Mouse (Mus musculus): Measurements from ENCODE around the gene Rcor1.

The Rcor1 gene

DNA sequence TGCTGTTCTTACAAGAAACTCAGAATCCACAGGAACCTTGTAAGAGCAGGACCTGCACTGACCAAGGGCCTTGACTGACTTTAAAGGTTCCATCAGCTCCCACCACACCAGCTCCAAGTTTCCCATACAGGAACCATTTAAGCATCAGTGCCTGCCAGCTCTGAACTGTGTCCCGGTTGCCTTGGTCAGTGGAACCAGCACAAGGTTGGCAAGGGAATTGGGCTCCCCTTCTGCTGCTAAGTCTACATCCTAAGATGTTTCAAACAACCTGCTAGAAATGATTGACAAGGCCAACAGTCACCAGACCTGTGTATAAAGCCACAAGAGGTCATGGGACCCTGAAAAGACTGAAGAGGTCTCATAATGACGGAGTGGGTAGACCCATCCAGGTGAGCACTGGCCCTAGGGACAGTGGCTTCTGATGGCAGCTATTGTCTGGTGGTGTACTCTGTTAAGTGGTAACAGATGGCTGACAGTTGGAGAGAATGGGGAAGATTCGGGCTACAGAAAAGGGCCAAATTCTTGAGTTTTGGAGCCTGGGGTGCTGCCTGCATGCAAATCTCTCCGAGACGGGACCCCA, 80.4 kb downstream of the Rcor1 start:
- Histone ChIP-seq H3K4me1 (replicated peaks; ENCODE audit: low read depth, low read length) (peaks cover 13% of the 10 kb centered on the region), H3K27me3 (ENCODE audit: insufficient read depth, low read length) (no peaks in the 10 kb centered on the region), H3K9me3 (ENCODE audit: low read length) (peaks cover 8% of the 10 kb centered on the region), H3K36me3 (ENCODE audit: insufficient read depth, low read length) (peaks cover 50% of the 10 kb centered on the region), H3K4me3 (replicated peaks; ENCODE audit: low read length) (no peak overlapping the region)
- TF ChIP-seq POU5F1 (IDR thresholded peaks at IDR 0.05; ENCODE audit: borderline replicate concordance, low read length) (no peak), NANOG (IDR thresholded peaks at IDR 0.05; ENCODE audit: borderline replicate concordance, low read length) (no peak), CTCF (conservative IDR thresholded peaks at IDR 0.05; ENCODE audit: low read length) (no peak)

DNA sequence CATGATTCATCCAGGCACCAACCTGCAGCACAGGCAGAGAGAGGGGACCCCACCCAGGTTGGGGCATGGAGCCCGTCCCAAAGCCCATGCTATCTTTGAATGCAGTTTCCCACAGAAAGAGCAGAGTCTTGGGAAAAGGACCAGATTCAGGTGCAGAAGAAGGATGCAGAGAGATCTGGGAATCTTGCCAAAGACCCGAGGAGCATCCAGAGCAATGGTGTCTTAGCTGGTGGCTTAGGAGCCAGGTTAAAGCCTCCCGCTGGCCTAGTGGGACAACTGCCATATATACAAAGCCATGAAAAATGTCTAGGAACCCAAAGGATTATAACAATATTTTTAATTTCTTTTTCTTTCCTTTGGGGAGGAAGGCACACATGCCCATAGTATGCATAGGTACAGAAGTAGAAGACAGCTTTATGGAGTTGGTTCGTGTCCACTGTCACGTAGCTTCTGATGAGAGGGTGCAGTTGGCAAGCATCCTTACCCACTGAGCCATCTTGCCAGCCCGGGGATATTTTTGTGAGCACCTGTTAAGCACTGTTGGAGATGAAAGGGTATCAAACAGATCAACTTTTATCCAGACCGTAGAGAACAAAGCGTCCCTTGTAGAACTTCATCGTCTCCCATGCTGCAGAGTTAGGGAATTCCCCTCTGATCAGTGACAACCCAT, 82.0 kb downstream of the Rcor1 start:
- Histone ChIP-seq H3K4me3 (replicated peaks; ENCODE audit: low read length) (no peak overlapping the region), H3K27me3 (ENCODE audit: insufficient read depth, low read length) (no peaks in the 10 kb centered on the region), H3K9me3 (ENCODE audit: low read length) (peaks cover 8% of the 10 kb centered on the region), H3K4me1 (replicated peaks; ENCODE audit: low read depth, low read length) (peaks cover 13% of the 10 kb centered on the region), H3K36me3 (ENCODE audit: insufficient read depth, low read length) (peaks cover 39% of the 10 kb centered on the region)
- no peak for TF ChIP-seq POU5F1 (IDR thresholded peaks at IDR 0.05; ENCODE audit: borderline replicate concordance, low read length)
- no peak for TF ChIP-seq NANOG (IDR thresholded peaks at IDR 0.05; ENCODE audit: borderline replicate concordance, low read length)
- TF ChIP-seq CTCF (conservative IDR thresholded peaks at IDR 0.05; ENCODE audit: low read length): no peak

GRCm38 (mm10) chr12:111122332-111122852, 83.2 kb downstream of the Rcor1 start:
- no peaks in the 10 kb centered on the region for H3K27me3 ChIP-seq (ENCODE audit: insufficient read depth, low read length)
- no peak overlapping the region for H3K4me3 ChIP-seq (replicated peaks; ENCODE audit: low read length)
- peak; percentile 85 for TF ChIP-seq CTCF (conservative IDR thresholded peaks at IDR 0.05; ENCODE audit: low read length)
- TF ChIP-seq POU5F1 (IDR thresholded peaks at IDR 0.05; ENCODE audit: borderline replicate concordance, low read length): no peak
- TF ChIP-seq NANOG (IDR thresholded peaks at IDR 0.05; ENCODE audit: borderline replicate concordance, low read length): no peak
- peaks cover 8% of the 10 kb centered on the region for H3K9me3 ChIP-seq (ENCODE audit: low read length)
- H3K4me1 ChIP-seq (replicated peaks; ENCODE audit: low read depth, low read length): peaks cover 6% of the 10 kb centered on the region
- H3K36me3 ChIP-seq (ENCODE audit: insufficient read depth, low read length): peaks cover 26% of the 10 kb centered on the region

DNA sequence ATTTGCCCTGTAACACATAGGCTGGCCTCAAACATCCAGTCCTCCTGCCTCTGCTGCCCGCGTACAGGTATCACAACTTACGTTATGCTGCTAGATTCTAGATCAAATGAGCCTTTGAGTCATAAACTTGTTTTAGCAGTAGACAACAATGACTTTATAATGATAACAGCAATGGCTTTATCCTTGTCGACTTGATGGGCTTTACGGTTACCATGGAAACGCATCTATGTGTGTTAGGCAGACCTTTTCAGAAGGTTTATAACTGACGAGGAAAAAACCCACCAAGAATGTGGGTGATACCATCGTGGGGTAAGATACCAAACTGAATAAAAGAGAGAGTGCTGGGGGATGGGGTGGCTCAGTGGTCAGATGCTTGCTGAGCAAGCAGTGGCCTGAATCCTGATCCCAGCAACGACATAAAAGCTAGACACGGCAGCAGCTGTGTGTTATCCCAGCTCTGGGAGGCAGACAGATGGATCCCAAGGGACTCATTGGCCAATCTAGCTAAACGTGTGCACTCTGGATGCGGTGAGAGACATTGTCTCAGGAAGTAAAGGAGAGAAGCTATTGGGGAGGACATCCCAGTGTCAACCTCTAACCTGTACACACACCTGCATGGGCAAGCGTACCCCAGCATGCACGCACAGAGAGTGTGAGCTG, 85.6 kb downstream of the Rcor1 start:
- Histone ChIP-seq H3K4me1 (replicated peaks; ENCODE audit: low read depth, low read length) (peaks cover 6% of the 10 kb centered on the region), H3K4me3 (replicated peaks; ENCODE audit: low read length) (no peak overlapping the region), H3K9me3 (ENCODE audit: low read length) (peaks cover 8% of the 10 kb centered on the region), H3K36me3 (ENCODE audit: insufficient read depth, low read length) (peaks cover 7% of the 10 kb centered on the region; the same call in 1 of the 2 replicates), H3K27me3 (ENCODE audit: insufficient read depth, low read length) (no peaks in the 10 kb centered on the region)
- TF ChIP-seq CTCF (conservative IDR thresholded peaks at IDR 0.05; ENCODE audit: low read length): no peak
- no peak for TF ChIP-seq NANOG (IDR thresholded peaks at IDR 0.05; ENCODE audit: borderline replicate concordance, low read length)
- no peak for TF ChIP-seq POU5F1 (IDR thresholded peaks at IDR 0.05; ENCODE audit: borderline replicate concordance, low read length)

- Histone ChIP-seq H3K27me3 (ENCODE audit: insufficient read depth, low read length) (no peaks in the 10 kb centered on the region), H3K4me1 (replicated peaks; ENCODE audit: low read depth, low read length) (no peaks in the 10 kb centered on the region), H3K36me3 (ENCODE audit: insufficient read depth, low read length) (no peaks in the 10 kb centered on the region), H3K4me3 (replicated peaks; ENCODE audit: low read length) (no peak overlapping the region), H3K9me3 (ENCODE audit: low read length) (peaks cover 8% of the 10 kb centered on the region)
- TF ChIP-seq POU5F1 (IDR thresholded peaks at IDR 0.05; ENCODE audit: borderline replicate concordance, low read length) (no peak), NANOG (IDR thresholded peaks at IDR 0.05; ENCODE audit: borderline replicate concordance, low read length) (no peak), CTCF (conservative IDR thresholded peaks at IDR 0.05; ENCODE audit: low read length) (no peak)
Measured at GRCm38 (mm10) chr12:111125666-111126065, 86.5 kb downstream of the Rcor1 start.

- no peak for TF ChIP-seq POU5F1 (IDR thresholded peaks at IDR 0.05; ENCODE audit: borderline replicate concordance, low read length)
- TF ChIP-seq CTCF (conservative IDR thresholded peaks at IDR 0.05; ENCODE audit: low read length): no peak
- TF ChIP-seq NANOG (IDR thresholded peaks at IDR 0.05; ENCODE audit: borderline replicate concordance, low read length): no peak
- H3K4me1 ChIP-seq (replicated peaks; ENCODE audit: low read depth, low read length): peaks cover 12% of the 10 kb centered on the region; the same call in 1 of the 2 replicates
- peaks cover 26% of the 10 kb centered on the region for H3K27me3 ChIP-seq (ENCODE audit: insufficient read depth, low read length)
- no peaks in the 10 kb centered on the region for H3K36me3 ChIP-seq (ENCODE audit: insufficient read depth, low read length)
- peaks cover 2% of the 10 kb centered on the region; the same call in 1 of the 2 replicates for H3K9me3 ChIP-seq (ENCODE audit: low read length)
- H3K4me3 ChIP-seq (replicated peaks; ENCODE audit: low read length): no peak overlapping the region
Measured at GRCm38 (mm10) chr12:111134169-111134568, 95.0 kb downstream of the Rcor1 start.

GRCm38 (mm10) chr12:111134791-111135733, 95.9 kb downstream of the Rcor1 start:
- Histone ChIP-seq H3K4me1 (replicated peaks; ENCODE audit: low read depth, low read length) (peaks cover 12% of the 10 kb centered on the region; the same call in 1 of the 2 replicates), H3K27me3 (ENCODE audit: insufficient read depth, low read length) (peaks cover 34% of the 10 kb centered on the region), H3K4me3 (replicated peaks; ENCODE audit: low read length) (no peak overlapping the region), H3K36me3 (ENCODE audit: insufficient read depth, low read length) (no peaks in the 10 kb centered on the region), H3K9me3 (ENCODE audit: low read length) (peaks cover 5% of the 10 kb centered on the region; the same call in 1 of the 2 replicates)
- TF ChIP-seq POU5F1 (IDR thresholded peaks at IDR 0.05; ENCODE audit: borderline replicate concordance, low read length) (no peak), CTCF (conservative IDR thresholded peaks at IDR 0.05; ENCODE audit: low read length) (no peak), NANOG (IDR thresholded peaks at IDR 0.05; ENCODE audit: borderline replicate concordance, low read length) (no peak)
